Mouse (Mus musculus) urinary bladder, postnatal 25 days (tissue): ENCODE results near the gene Gadd45g.

Experiments used
- DNase-seq: peaks from one replicate; pipeline ENCODE4 v3.0.0; 2022; ENCODE audit warnings: low spot score

Gene Gadd45g

DNA sequence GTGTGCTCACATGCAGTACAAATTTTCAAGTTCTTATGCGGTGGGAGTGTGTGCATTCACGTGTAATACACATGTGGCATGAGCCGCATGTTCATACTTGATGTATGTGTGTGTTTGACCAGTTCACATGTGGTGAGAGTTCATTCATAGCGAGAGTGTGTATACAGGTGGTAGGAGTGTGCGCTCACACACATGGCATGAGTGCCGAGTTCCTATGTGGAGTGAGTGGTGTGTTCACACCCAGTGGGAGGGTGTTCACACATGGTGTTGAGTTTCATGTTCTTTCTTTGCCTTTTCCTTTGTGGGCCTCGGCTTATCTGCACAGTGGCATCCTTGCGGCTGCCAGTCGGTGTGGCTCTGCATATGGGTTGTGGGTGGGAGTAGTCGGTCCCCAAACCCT, 39.1 kb downstream of the Gadd45g start:
- no peak for DNase-seq

DNA sequence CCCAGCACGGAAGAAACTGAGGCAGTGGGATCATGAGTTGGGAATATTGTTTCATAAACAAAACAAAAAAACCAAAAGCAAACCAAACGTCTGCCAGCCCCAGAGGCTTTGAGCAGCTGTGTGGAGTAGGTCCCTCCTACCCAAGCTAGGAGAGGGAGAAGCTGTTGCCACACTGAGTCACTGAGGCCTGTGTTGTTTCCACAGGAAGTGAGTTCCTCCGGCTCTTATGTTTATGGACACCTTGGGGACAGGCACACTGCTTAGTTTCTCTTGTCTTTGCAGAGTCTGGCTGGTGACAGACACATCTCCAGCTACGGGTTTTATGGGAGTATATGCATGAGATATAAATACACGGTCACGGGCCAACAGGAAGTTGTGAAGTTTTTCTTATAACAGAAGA, 39.6 kb downstream of the Gadd45g start:
- DNase-seq = no peak

DNA sequence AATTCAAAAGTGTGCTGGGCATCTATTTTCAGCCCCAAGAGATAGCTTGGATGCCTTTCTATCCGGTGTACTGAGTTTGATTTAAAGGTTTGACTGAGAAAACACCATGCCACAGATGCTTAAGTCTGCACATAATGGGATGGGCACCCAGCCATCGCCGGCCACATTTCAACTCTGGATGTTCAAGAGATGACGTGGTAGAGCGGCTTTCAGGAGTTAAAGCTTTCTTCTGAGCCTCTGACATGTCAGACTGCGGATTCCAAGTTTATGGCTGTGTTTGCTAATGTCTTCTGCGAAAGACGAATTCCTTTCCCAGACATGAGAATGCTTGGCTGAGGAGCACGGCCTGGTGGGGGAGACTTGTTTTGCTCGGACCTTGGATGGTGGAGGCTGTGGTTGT, 40.2 kb downstream of the Gadd45g start:
- DNase-seq = peak; percentile 43

DNA sequence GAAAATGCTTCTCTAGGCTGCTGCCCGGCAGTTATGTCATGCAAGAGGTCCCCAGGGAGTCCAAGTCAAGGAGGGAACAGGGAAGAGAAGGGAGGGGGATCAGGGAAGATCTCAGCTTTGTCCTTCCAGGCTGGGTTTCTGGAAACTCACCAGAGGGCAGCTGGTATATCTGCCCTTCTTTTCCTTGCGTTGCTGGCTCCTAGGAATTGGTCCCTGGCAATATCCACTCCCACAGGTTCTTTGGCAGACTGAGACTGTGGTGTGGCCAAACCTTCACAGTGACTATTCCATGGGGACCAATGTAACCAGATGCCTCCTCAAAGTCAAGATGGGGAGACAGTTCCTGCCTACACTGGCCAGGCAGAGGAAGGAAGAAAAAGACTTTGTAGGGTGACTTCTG, 41.9 kb downstream of the Gadd45g start:
- DNase-seq = no peak

DNA sequence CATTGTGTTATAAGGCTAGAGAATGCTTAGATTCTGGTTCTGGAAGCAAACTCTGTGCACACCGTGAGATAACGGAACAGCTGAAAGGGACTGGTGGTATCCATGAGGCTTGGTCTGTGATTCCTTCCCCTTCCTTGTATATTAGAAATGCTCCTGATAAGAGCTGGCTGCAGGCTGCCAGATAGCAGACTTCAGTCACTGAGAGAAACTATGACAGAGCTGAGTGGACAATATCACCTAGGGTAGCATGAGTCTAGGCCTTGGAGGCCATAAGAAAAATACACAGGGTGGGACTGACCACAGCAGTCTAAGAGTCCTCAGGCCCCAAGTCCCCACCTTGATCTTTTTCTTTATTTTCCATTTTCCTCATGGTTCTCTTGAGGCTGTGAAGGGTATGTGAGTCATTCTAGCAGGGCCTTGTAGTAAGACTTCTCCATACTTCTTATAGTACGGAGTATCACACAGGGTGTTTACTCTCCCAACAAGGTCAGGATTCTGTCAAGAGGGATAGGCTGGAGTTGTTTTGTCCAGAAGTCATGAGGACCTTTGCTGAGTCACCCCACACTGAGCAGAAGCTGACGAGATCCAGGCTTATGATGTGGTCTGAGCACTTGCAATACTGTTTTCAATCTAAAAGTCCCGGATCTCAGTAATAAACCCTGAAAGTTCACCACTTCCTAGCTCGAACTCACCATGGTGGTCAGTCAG, 45.5 kb downstream of the Gadd45g start:
- no peak for DNase-seq

DNA sequence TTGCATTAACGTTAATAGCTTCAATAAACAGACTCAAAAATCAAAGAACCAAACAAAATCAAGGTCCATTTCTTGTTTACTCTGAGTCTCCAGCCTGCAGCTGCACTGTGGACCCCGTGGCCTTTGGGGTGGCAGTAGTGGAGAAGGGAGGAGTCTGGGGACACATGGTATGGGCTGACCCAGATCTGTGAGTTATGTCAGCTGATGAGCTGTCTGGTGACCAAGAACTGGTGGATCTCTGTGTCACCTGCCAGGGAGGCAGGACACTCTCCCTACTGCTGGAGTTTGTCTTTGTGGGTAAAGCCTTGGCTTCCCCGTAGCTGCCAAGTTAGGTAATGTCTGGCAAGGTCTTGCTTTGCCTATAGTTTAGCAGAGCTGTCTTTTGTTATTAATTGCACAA, 51.1 kb downstream of the Gadd45g start:
- DNase-seq = no peak
